Mouse (Mus musculus) cerebellum, adult 2 months (tissue): ENCODE measurements around the gene Gm10666. TPM values are rescaled to one million over a fixed set of nuclear protein-coding genes. Genes with fewer than 3 reads are reported as not detected.
"Not testable (repeated sequence)": the region's sequence is repeated elsewhere in the genome, so short reads cannot be mapped to it uniquely, and the experiment has no call there.

Experiments
- DNase-seq, 2 experiments: peaks; one replicate each; pipeline ENCODE4 v3.0.0; 2021
- H3K27ac ChIP-seq: fragments of 200-500 bp; 2 replicates; pipeline ENCODE4 v1.5.1; 2012; ENCODE audit warnings: low read length, control low read depth, inconsistent platforms; ENCODE audit not compliant: insufficient read depth
- H3K27me3 ChIP-seq: fragments of 200-500 bp; 2 replicates; pipeline ENCODE4 v1.6.1; 2012; ENCODE audit warnings: inconsistent platforms, mild to moderate bottlenecking, low read length, moderate library complexity; ENCODE audit not compliant: control insufficient read depth, insufficient read depth
- H3K4me1 ChIP-seq: fragments of 200-500 bp; 2 replicates; pipeline ENCODE4 v1.6.1; 2011; ENCODE audit warnings: low read length; ENCODE audit not compliant: control insufficient read depth, insufficient read depth
- H3K4me3 ChIP-seq: fragments of 200-500 bp; replicated peaks from 2 replicates; pipeline ENCODE3; 2011; ENCODE audit warnings: mild to moderate bottlenecking, low read depth, low read length, control low read depth; ENCODE audit not compliant: insufficient read depth
- WGBS: fragments of 180-500 bp; shearing (Covaris S2); methylation state at CpG from one replicate; pipeline ENCODE4 v1.1.7; 2018; 5-methylcytosine and 5-hydroxymethylcytosine counted together
- polyA plus RNA-seq: library from polyadenylated mRNA; depleted of rRNA; stranded (reverse); fragments of >200 nt; gene quantifications from 2 replicates; pipeline ENCODE4 v1.2.3, GENCODE M21; 2012; rRNA removed

Gene Gm10666
- not detected in 2 replicates for polyA plus RNA-seq

- not testable (repeated sequence) for H3K4me3 ChIP-seq, H3K27me3 ChIP-seq, H3K27ac ChIP-seq, H3K4me1 ChIP-seq, DNase-seq
- WGBS: no CpG with 5 or more reads among the region's 5 CpGs
Observed at GRCm38 (mm10) chr7:22134641-22135040, at the start of gene Gm10666. Gene Gm10666 (minus strand): TSS chr7:22134741.

GRCm38 (mm10) chr7:22163935-22164334 lies 29.4 kb upstream of the Gm10666 start, which contains the start of gene Vmn1r142:
Gene Vmn1r142 (minus strand): TSS chr7:22164035.
- not testable (repeated sequence) for H3K4me3 ChIP-seq, H3K27me3 ChIP-seq, H3K4me1 ChIP-seq, DNase-seq, H3K27ac ChIP-seq
- WGBS: no CpG with 5 or more reads among the region's 3 CpGs

GRCm38 (mm10) chr7:22118145-22118544 lies 16.4 kb downstream of the Gm10666 start, which contains the start of gene Gm16451:
Gene Gm16451 (minus strand): TSS chr7:22118245.
- not testable (repeated sequence) for H3K27me3 ChIP-seq, DNase-seq, H3K27ac ChIP-seq, H3K4me3 ChIP-seq, H3K4me1 ChIP-seq
- WGBS: no CpG with 5 or more reads among the region's 2 CpGs

Other genes with a start within 250 kb of the Gm10666 start
- not detected in 2 replicates for gene Gm5891, start 213.4 kb downstream of the Gm10666 start, polyA plus RNA-seq
- gene Vmn1r137, start 140.2 kb downstream of the Gm10666 start, polyA plus RNA-seq: not detected in 2 replicates
- gene Vmn1r138, start 105.8 kb downstream of the Gm10666 start, polyA plus RNA-seq: not detected in 2 replicates
- not detected in 2 replicates for gene Gm6176, start 78.4 kb downstream of the Gm10666 start, polyA plus RNA-seq
- not detected in 2 replicates for gene Vmn1r139, start 65.7 kb downstream of the Gm10666 start, polyA plus RNA-seq
- not detected in 2 replicates for gene Gm16451, start 16.5 kb downstream of the Gm10666 start, polyA plus RNA-seq
- gene Vmn1r142, start 29.3 kb upstream of the Gm10666 start, polyA plus RNA-seq: not detected in 2 replicates
- not detected in 2 replicates for gene Vmn1r143, start 54.6 kb upstream of the Gm10666 start, polyA plus RNA-seq
- not detected in 2 replicates for gene Gm8653, start 66.5 kb upstream of the Gm10666 start, polyA plus RNA-seq
- not detected in 2 replicates for gene Gm8453, start 94.7 kb upstream of the Gm10666 start, polyA plus RNA-seq
- not detected in 2 replicates for gene Gm4187, start 195.0 kb upstream of the Gm10666 start, polyA plus RNA-seq
- gene Gm8660, start 236.3 kb upstream of the Gm10666 start, polyA plus RNA-seq: not detected in 2 replicates